Mouse (Mus musculus) MEL (cell line): ENCODE results near the gene Tacc3. TPM values are rescaled to one million over a fixed set of nuclear protein-coding genes. Genes with fewer than 3 reads are reported as not detected.

ENCODE experiments used
- DNase-seq: peaks from one replicate; pipeline ENCODE4 v3.0.0; 2011; ENCODE audit warnings: low read depth, low spot score
- H3K27ac ChIP-seq: 2 replicates; pipeline ENCODE4 v1.5.1; 2012; ENCODE audit warnings: low read depth, mild to moderate bottlenecking, control low read depth, low read length, moderate library complexity; ENCODE audit not compliant: control insufficient read depth
- H3K27me3 ChIP-seq, 2 experiments: fragments of 150-350 bp in 1 of 2; sonication (generic) in 1 of 2; 2 replicates each; pipeline ENCODE4 v1.6.1; 2012; ENCODE audit warnings: low read length in 2 of 2, mild to moderate bottlenecking in 2 of 2, improper control_type of control experiment in 1 of 2, moderate library complexity in 1 of 2; ENCODE audit not compliant: insufficient read depth in 2 of 2, control insufficient read depth in 1 of 2
- H3K36me3 ChIP-seq, 2 experiments: 2 replicates each; pipeline ENCODE4 v1.6.1; 2012 to 2014; ENCODE audit warnings: low read length in 2 of 2, improper control_type of control experiment in 1 of 2, inconsistent platforms in 1 of 2, mild to moderate bottlenecking in 1 of 2; ENCODE audit not compliant: insufficient read depth in 2 of 2, control insufficient read depth in 1 of 2
- H3K4me1 ChIP-seq, 2 experiments: fragments of 150-350 bp in 1 of 2; sonication (generic) in 1 of 2; 2 replicates each; pipeline ENCODE4 v1.6.1; 2012; ENCODE audit warnings: low read length in 2 of 2, improper control_type of control experiment in 1 of 2, mild to moderate bottlenecking in 1 of 2; ENCODE audit not compliant: insufficient read depth in 2 of 2, control insufficient read depth in 1 of 2
- H3K4me3 ChIP-seq, 2 experiments: fragments of 150-350 bp in 1 of 2; sonication (generic) in 1 of 2; 2 replicates each; pipeline ENCODE4 v1.5.1; 2012; ENCODE audit warnings: low read depth in 2 of 2, low read length in 2 of 2, mild to moderate bottlenecking in 2 of 2, moderate library complexity in 2 of 2, control low read depth in 1 of 2, improper control_type of control experiment in 1 of 2; ENCODE audit not compliant: control insufficient read depth in 1 of 2, insufficient read depth in 1 of 2
- H3K79me2 ChIP-seq: 2 replicates; pipeline ENCODE4 v1.6.1; 2012; ENCODE audit warnings: mild to moderate bottlenecking, low read length, moderate library complexity; ENCODE audit not compliant: control insufficient read depth, poor library complexity, insufficient read depth
- H3K9ac ChIP-seq: 2 replicates; pipeline ENCODE4 v1.6.1; 2012; ENCODE audit warnings: low read depth, mild to moderate bottlenecking, control low read depth, low read length, moderate library complexity; ENCODE audit not compliant: control insufficient read depth, poor library complexity, severe bottlenecking
- H3K9me3 ChIP-seq: fragments of 150-350 bp; sonication (generic); replicated peaks from 2 replicates; pipeline ENCODE4 v1.6.1; 2012; ENCODE audit warnings: mild to moderate bottlenecking, low read length, improper control_type of control experiment, moderate library complexity; ENCODE audit not compliant: insufficient read depth
- BHLHE40 ChIP-seq: IDR thresholded peaks from 2 replicates; pipeline ENCODE4 v1.6.1; 2012; ENCODE audit warnings: low read depth, mild to moderate bottlenecking, inconsistent platforms, low read length, improper control_type of control experiment, borderline replicate concordance
- ELF1 ChIP-seq: IDR thresholded peaks from 2 replicates; pipeline ENCODE4 v1.6.1; 2014; ENCODE audit warnings: low read depth, mild to moderate bottlenecking, inconsistent platforms, low read length, improper control_type of control experiment, moderate library complexity
- EP300 ChIP-seq, 2 experiments: IDR thresholded peaks; 2 replicates each; pipeline ENCODE4 v1.6.1; 2011; ENCODE audit warnings: improper control_type of control experiment in 2 of 2, low read length in 2 of 2, low read depth in 1 of 2, mild to moderate bottlenecking in 1 of 2
- ETS1 ChIP-seq: IDR thresholded peaks from 2 replicates; pipeline ENCODE4 v1.6.1; 2012; ENCODE audit warnings: low read depth, mild to moderate bottlenecking, inconsistent platforms, low read length, improper control_type of control experiment, moderate library complexity
- GABPA ChIP-seq: IDR thresholded peaks from 2 replicates; pipeline ENCODE4 v1.6.1; 2012; ENCODE audit warnings: low read depth, mild to moderate bottlenecking, inconsistent platforms, low read length, improper control_type of control experiment, moderate library complexity
- HCFC1 ChIP-seq: IDR thresholded peaks from 2 replicates; pipeline ENCODE4 v1.6.1; 2012; ENCODE audit warnings: low read depth, mild to moderate bottlenecking, inconsistent platforms, low read length, improper control_type of control experiment, moderate library complexity
- JUND ChIP-seq: IDR thresholded peaks from 2 replicates; pipeline ENCODE4 v1.6.1; 2011; ENCODE audit warnings: low read depth, mild to moderate bottlenecking, improper control_type of control experiment, low read length
- MAFK ChIP-seq: IDR thresholded peaks from 2 replicates; pipeline ENCODE4 v1.6.1; 2011; ENCODE audit warnings: low read depth, mild to moderate bottlenecking, low read length, improper control_type of control experiment, borderline replicate concordance
- MEF2A ChIP-seq: IDR thresholded peaks from 2 replicates; pipeline ENCODE4 v1.6.1; 2014; ENCODE audit warnings: low read depth, mild to moderate bottlenecking, inconsistent platforms, low read length, improper control_type of control experiment; ENCODE audit not compliant: poor library complexity, insufficient replicate concordance, severe bottlenecking; ENCODE audit errors: extremely low read depth
- MYB ChIP-seq: IDR thresholded peaks from 2 replicates; pipeline ENCODE4 v1.6.1; 2011; ENCODE audit warnings: mild to moderate bottlenecking, low read depth, low read length, improper control_type of control experiment
- NRF1 ChIP-seq: IDR thresholded peaks from 2 replicates; pipeline ENCODE4 v1.6.1; 2014; ENCODE audit warnings: low read depth, mild to moderate bottlenecking, inconsistent platforms, low read length, improper control_type of control experiment, moderate library complexity; ENCODE audit not compliant: poor library complexity, insufficient read depth, severe bottlenecking
- POLR2A ChIP-seq, 2 experiments: IDR thresholded peaks; 2 replicates each; pipeline ENCODE4 v1.6.1; 2011 to 2012; ENCODE audit warnings: low read length in 2 of 2, mild to moderate bottlenecking in 2 of 2, control low read depth in 1 of 2, improper control_type of control experiment in 1 of 2, low read depth in 1 of 2, moderate library complexity in 1 of 2; ENCODE audit not compliant: control insufficient read depth in 1 of 2, insufficient read depth in 1 of 2, poor library complexity in 1 of 2
- POLR2AphosphoS2 ChIP-seq: IDR thresholded peaks from 2 replicates; pipeline ENCODE4 v1.6.1; 2011; ENCODE audit warnings: low read length, improper control_type of control experiment
- SMC3 ChIP-seq: IDR thresholded peaks from 2 replicates; pipeline ENCODE4 v1.6.1; 2011; ENCODE audit warnings: low read depth, low read length, improper control_type of control experiment
- ZC3H11A ChIP-seq: IDR thresholded peaks from 2 replicates; pipeline ENCODE4 v1.6.1; 2012; ENCODE audit warnings: low read depth, mild to moderate bottlenecking, inconsistent platforms, low read length, improper control_type of control experiment
- ZMIZ1 ChIP-seq: IDR thresholded peaks from 2 replicates; pipeline ENCODE4 v1.6.1; 2012; ENCODE audit warnings: low read depth, mild to moderate bottlenecking, inconsistent platforms, low read length, improper control_type of control experiment, moderate library complexity
- ZNF384 ChIP-seq: IDR thresholded peaks from 2 replicates; pipeline ENCODE4 v1.6.1; 2012; ENCODE audit warnings: low read depth, mild to moderate bottlenecking, inconsistent platforms, low read length, improper control_type of control experiment
- polyA plus RNA-seq, 2 experiments: library from polyadenylated mRNA; stranded (reverse) in 1 of 2; unstranded in 1 of 2; fragments of >175 nt in 1 of 2; fragments of >200 nt in 1 of 2; gene quantifications; 2 replicates each; pipeline versions ENCODE4 v1.2.1 to v1.2.4; 2012; ENCODE audit warnings: low replicate concordance in 2 of 2, low read depth in 1 of 2; ENCODE audit not compliant: insufficient read length in 2 of 2, insufficient read depth in 1 of 2, missing spikeins in 1 of 2
- total RNA-seq: library from RNA; depleted of rRNA; stranded (reverse); fragments of 300-350 nt; gene quantifications from 2 replicates; pipeline ENCODE4 v1.2.3, GENCODE M21; 2012

Gene Tacc3
- total and polyA plus RNA-seq, 3 experiments = 149 to 609 (median 165) TPM

GRCm38 (mm10) chr5:33709037-33709436 lies 51.1 kb downstream of the Tacc3 start:
- Histone ChIP-seq H3K9me3 (no peaks in the 10 kb centered on the region), H3K36me3 (peaks cover 0 to 13% of the 10 kb centered on the region in 2 experiments; a peak in 2 of 4 replicates), H3K79me2 (no peaks in the 10 kb centered on the region), H3K9ac (no peak overlapping the region), H3K4me3 (no peak overlapping the region), H3K27me3 (no peaks in the 10 kb centered on the region; a peak in 1 of 4 replicates), H3K4me1 (peaks cover 0 to 19% of the 10 kb centered on the region in 2 experiments; a peak in 2 of 4 replicates), H3K27ac (no peak overlapping the region)
- TF ChIP-seq EP300 (IDR thresholded peaks at IDR 0.05; ENCODE audit: low read depth in 1 of 2, low read length in 2 of 2) = no peak
- no peak for DNase-seq

GRCm38 (mm10) chr5:33712550-33712949 lies 54.6 kb downstream of the Tacc3 start:
- Histone ChIP-seq H3K4me3 (no peak overlapping the region), H3K79me2 (no peaks in the 10 kb centered on the region), H3K27ac (no peak overlapping the region), H3K9ac (no peak overlapping the region), H3K36me3 (no peaks in the 10 kb centered on the region), H3K4me1 (no peaks in the 10 kb centered on the region), H3K9me3 (no peaks in the 10 kb centered on the region), H3K27me3 (no peaks in the 10 kb centered on the region; a peak in 1 of 4 replicates)
- no peak for DNase-seq
- TF ChIP-seq MYB (no peak), GABPA (no peak), ZNF384 (no peak), SMC3 (no peak), HCFC1 (no peak), EP300 (IDR thresholded peaks at IDR 0.05; ENCODE audit: low read depth in 1 of 2, low read length in 2 of 2) (no peak), ZMIZ1 (no peak), ELF1 (no peak), POLR2AphosphoS2 (no peak), BHLHE40 (no peak), JUND (no peak), POLR2A (IDR thresholded peaks at IDR 0.05; ENCODE audit: control insufficient read depth in 1 of 2, insufficient read depth in 1 of 2, low read depth in 1 of 2, low read length in 2 of 2, poor library complexity in 1 of 2) (no peak), NRF1 (no peak), MEF2A (no peak), MAFK (no peak), ETS1 (no peak), ZC3H11A (no peak)
